Mouse (Mus musculus) stomach, embryonic 15.5 days (tissue): ENCODE data around the gene Utf1. TPM values are rescaled to one million over a fixed set of nuclear protein-coding genes. Genes with fewer than 3 reads are reported as not detected.

Source experiments
- ATAC-seq: fragments of 200-750 bp; cut with Nextera tagmentation; 2 replicates; pipeline ENCODE4 v1.8.0; 2017; ENCODE audit warnings: low read depth, moderate number of reproducible peaks, moderate TSS enrichment; ENCODE audit not compliant: insufficient read depth, low FRiP score
- H3K27ac ChIP-seq: fragments of 300-500 bp; sonication (generic); 2 replicates; pipeline ENCODE4 v1.5.1; 2015; ENCODE audit warnings: mild to moderate bottlenecking, inconsistent platforms
- H3K27me3 ChIP-seq: fragments of 300-500 bp; sonication (generic); replicated peaks from 2 replicates; pipeline ENCODE4 v1.6.1; 2015; ENCODE audit warnings: inconsistent platforms
- H3K36me3 ChIP-seq: fragments of 300-500 bp; sonication (generic); 2 replicates; pipeline ENCODE4 v1.6.1; 2015; ENCODE audit warnings: inconsistent platforms
- H3K4me1 ChIP-seq: fragments of 300-500 bp; sonication (generic); 2 replicates; pipeline ENCODE4 v1.6.1; 2015; ENCODE audit warnings: inconsistent platforms
- H3K4me2 ChIP-seq: fragments of 300-500 bp; sonication (generic); 2 replicates; pipeline ENCODE4 v1.6.1; 2015; ENCODE audit warnings: mild to moderate bottlenecking, inconsistent platforms
- H3K4me3 ChIP-seq: fragments of 300-500 bp; sonication (generic); replicated peaks from 2 replicates; pipeline ENCODE4 v1.5.1; 2015; ENCODE audit warnings: inconsistent platforms
- H3K9ac ChIP-seq: fragments of 300-500 bp; sonication (generic); 2 replicates; pipeline ENCODE4 v1.6.1; 2015; ENCODE audit warnings: inconsistent platforms
- H3K9me3 ChIP-seq: fragments of 300-500 bp; sonication (generic); 2 replicates; pipeline ENCODE4 v1.6.1; 2016; ENCODE audit warnings: inconsistent platforms
- WGBS: fragments of 180-500 bp; shearing (Covaris S2); methylation state at CpG from one replicate; pipeline ENCODE4 v1.1.7; 2015; 5-methylcytosine and 5-hydroxymethylcytosine counted together
- polyA plus RNA-seq: library from polyadenylated mRNA; unstranded; fragments of >200 nt; fragmentation: Nextera tagmentation; extraction: Ambion mirVana; gene quantifications from 2 replicates; pipeline ENCODE4 v1.2.1, GENCODE M21; 2015

Gene Utf1
- polyA plus RNA-seq, 1 experiment from 2014 or later = 0.10 TPM

DNA sequence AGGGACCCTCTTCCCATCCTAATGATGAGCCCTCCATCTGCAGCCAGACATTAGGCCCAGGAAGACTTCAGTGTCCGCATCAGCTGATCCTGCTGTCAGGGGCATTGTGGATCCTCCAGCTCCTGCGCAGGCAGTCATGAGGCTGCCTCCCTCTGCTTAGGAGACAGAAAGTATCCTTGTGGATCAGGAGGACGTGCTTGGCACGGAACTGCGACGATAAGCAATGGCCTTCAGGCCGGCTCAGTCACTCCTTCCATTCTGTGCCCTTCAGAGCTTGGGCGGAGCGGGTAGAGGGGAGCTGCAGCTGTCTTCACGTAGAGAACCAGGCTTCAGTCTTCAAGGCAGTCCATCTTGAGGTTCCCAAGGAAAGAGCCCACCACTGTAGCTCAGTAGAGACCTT lies 17.6 kb downstream of the Utf1 start:
- Histone ChIP-seq H3K4me1 (0 out of 2 replicates have a peak, but pooled peaks cover 4% of the 10 kb centered on the region), H3K36me3 (no peaks in the 10 kb centered on the region), H3K27me3 (no peaks in the 10 kb centered on the region), H3K4me3 (no peak overlapping the region), H3K9ac (no peak overlapping the region), H3K27ac (no peak overlapping the region), H3K4me2 (no peak overlapping the region), H3K9me3 (no peaks in the 10 kb centered on the region)
- no peak for ATAC-seq
- WGBS = 85% methylated on average over 10 of the region's 10 CpGs

DNA sequence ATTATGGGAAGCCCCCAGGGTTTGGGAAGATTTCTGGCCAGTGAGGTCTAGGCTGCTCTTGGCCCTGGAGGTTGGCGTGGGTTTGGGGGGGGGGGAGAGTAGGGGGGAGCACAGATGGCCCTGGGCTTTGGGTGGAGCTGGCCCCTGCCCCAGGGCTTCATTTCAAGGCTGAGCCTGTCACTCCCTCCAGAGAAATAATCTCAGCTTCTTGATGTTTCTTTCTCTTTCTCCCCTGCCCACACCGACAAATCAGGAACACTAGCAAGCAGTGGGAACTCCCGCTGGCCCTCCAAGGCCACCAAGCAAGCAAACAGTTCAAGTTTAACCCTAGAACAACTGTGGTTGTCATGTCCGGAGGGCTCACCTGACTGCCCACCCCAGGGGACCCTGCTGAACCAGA lies 20.2 kb downstream of the Utf1 start:
- no peak for ATAC-seq

DNA sequence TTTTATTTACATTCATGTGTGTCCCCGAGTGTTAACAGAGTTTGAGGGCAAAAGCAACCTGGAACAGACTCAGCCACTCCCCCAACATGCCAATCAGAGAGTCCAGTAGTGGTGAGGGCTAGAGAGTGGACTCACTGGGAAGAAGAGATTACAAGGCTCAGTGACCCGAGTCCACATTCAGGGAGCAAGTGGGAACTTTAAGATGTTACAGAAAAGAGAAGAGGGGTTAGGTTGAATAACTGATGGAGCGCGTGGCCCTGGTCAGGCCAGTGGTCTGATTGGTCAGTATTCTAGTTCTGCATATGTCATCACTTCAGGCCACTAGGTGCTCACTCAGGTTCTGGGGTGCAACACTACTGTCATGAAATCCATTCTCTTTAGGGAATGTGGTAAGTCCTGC lies 23.6 kb downstream of the Utf1 start:
- ATAC-seq = no peak
- Histone ChIP-seq H3K9me3 (no peaks in the 10 kb centered on the region), H3K27ac (no peak overlapping the region), H3K4me1 (no peaks in the 10 kb centered on the region), H3K4me3 (no peak overlapping the region), H3K4me2 (no peak overlapping the region), H3K9ac (no peak overlapping the region), H3K27me3 (no peaks in the 10 kb centered on the region), H3K36me3 (no peaks in the 10 kb centered on the region)
- 26% methylated on average over 4 of the region's 4 CpGs for WGBS

More for the DNA sequence above, 20.2 kb downstream of the Utf1 start:
- H3K9ac ChIP-seq = no peak overlapping the region
- H3K4me1 ChIP-seq = no peaks in the 10 kb centered on the region
- H3K27ac ChIP-seq = no peak overlapping the region
- no peak overlapping the region for H3K4me2 ChIP-seq
- H3K9me3 ChIP-seq = no peaks in the 10 kb centered on the region
- no peaks in the 10 kb centered on the region for H3K27me3 ChIP-seq
- no peaks in the 10 kb centered on the region for H3K36me3 ChIP-seq
- H3K4me3 ChIP-seq = no peak overlapping the region
- WGBS = 50% methylated on average over 4 of the region's 4 CpGs

DNA sequence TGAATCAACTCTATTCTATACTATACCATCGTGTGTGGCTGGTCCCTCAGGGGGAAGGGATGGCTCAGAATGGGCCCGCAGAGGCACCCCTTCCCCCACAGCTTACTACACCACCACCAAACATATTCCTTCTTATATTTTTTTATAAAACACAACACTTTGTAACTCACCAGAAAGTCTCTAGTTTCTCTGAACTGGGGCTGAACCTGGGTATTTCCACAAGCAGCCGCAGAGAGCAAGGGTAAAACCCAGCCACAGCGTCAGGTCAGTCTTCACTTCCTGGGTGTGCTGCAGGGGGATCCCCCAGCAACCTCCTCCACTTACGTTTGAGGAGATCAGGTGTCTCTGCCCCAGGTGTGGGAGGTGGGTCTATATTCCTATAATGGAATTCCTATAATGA lies 24.8 kb downstream of the Utf1 start:
- 49% methylated on average over 5 of the region's 5 CpGs for WGBS
- no peaks in the 10 kb centered on the region for H3K4me1 ChIP-seq
- no peaks in the 10 kb centered on the region for H3K9me3 ChIP-seq
- no peak overlapping the region for H3K4me2 ChIP-seq
- no peak overlapping the region for H3K27ac ChIP-seq
- H3K27me3 ChIP-seq = no peaks in the 10 kb centered on the region
- H3K36me3 ChIP-seq = no peaks in the 10 kb centered on the region
- no peak overlapping the region for H3K4me3 ChIP-seq
- no peak for ATAC-seq
- H3K9ac ChIP-seq = no peak overlapping the region

DNA sequence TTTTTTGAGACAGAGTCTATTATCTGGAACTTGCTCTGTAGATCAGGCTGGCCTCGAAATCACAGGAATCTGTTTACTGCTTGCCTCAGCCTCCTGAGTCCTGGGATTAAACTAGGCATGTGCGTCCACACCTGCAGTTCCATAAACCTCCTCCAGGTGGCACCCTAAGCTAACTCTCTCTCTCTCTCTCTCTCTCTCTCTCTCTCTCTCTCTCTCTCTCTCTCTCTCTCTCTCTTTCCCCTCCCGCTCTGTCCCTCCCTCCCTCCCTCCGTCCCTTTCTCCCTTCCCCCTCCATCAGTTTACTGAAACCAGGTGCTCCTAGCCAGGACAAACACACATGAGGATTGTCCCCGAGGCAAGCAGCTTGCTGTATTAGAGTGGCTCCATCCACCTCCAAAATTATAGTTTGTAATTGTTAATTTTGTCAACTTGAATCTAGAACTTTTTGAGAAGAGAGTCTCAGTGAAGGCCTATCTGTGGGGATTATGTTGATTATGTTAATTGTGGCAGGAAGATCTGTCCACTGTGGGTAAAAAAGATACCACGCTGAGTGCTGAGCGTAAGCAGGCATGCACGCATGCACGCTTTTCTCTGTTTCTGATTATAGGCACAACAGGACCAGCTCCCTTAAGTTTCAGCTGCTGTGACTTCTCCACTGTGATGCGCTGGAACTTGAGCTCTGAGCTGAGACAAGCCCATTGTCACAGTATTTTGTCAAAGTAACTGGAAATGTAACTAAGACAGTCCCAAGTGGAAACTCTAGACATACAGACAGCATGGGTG lies 25.9 kb downstream of the Utf1 start:
- ATAC-seq = no peak
- WGBS = 40% methylated on average over 10 of the region's 10 CpGs
- Histone ChIP-seq H3K27ac (0 out of 2 replicates have a peak overlapping the region, but pooled peaks have one; percentile 44), H3K9me3 (no peaks in the 10 kb centered on the region), H3K4me1 (no peaks in the 10 kb centered on the region), H3K36me3 (no peaks in the 10 kb centered on the region), H3K4me2 (no peak overlapping the region), H3K4me3 (no peak overlapping the region), H3K27me3 (no peaks in the 10 kb centered on the region), H3K9ac (no peak overlapping the region)

DNA sequence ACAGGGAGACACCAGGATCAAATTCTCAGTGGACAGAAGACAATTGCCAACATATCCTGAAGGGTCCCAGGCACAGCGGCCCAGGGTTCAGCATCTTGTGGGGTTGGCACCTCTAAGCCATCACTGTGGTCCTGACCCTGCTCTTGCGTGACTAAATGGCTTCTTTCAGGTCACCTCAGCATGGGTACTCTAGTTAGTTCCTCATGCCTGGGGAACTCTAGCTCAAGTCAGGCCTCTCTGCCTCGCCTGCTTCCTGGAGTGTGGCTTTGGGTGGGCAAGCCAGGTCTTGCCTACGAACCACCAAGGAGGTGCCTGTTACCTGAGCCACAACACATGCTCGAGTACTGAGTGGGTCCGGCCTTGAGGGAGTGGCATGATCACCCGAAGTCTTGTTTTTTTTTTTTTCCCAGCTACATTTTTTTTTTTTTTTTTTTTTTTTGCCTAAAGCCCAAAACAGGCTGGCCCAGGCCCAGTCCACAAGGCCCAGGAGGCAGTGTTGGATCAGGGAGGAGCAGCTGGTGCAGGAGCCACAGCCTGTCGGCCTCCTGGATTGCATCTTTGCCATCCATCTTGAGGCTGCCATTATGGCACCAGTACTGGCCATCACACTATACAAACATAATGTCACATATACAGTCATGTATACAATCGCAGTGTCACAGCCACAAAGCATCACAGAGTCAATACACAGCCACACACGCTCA lies 26.8 kb downstream of the Utf1 start:
- Histone ChIP-seq H3K27ac (peak overlapping the region; percentile 49; the same call in 1 of the 2 replicates), H3K4me2 (no peak overlapping the region)
- WGBS = 78% methylated on average over 10 of the region's 10 CpGs

DNA sequence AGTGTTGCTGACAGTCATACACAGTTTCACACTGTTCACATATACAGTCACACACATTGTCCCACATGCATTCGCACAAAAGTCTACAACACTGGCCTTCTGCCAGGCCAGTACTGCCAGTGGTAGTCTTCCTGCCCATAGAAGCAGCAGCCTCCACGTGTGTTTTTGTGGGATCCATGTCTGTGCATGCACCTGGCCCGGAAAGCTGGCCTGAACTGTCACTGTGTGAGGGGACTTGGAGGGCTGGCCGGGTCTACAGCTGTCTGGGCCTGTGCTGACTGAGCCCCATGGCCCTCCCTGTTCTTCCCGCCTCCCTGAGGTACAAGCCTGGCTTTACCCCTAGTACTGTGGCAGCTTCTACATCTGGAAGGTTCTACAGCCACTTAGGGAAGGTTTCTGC lies 27.4 kb downstream of the Utf1 start:
- no peaks in the 10 kb centered on the region for H3K4me1 ChIP-seq
- no peaks in the 10 kb centered on the region for H3K27me3 ChIP-seq
- 71% methylated on average over 5 of the region's 5 CpGs for WGBS
- H3K36me3 ChIP-seq = no peaks in the 10 kb centered on the region
- no peak overlapping the region for H3K4me3 ChIP-seq
- no peak overlapping the region for H3K9ac ChIP-seq
- no peak overlapping the region for H3K4me2 ChIP-seq
- ATAC-seq = no peak
- no peaks in the 10 kb centered on the region for H3K9me3 ChIP-seq
- H3K27ac ChIP-seq = peak overlapping the region; percentile 49; the same call in 1 of the 2 replicates

More for the DNA sequence above, 26.8 kb downstream of the Utf1 start:
- Histone ChIP-seq H3K4me3 (no peak overlapping the region), H3K9ac (no peak overlapping the region), H3K27me3 (no peaks in the 10 kb centered on the region), H3K4me1 (no peaks in the 10 kb centered on the region), H3K36me3 (no peaks in the 10 kb centered on the region), H3K9me3 (no peaks in the 10 kb centered on the region)
- ATAC-seq = no peak

DNA sequence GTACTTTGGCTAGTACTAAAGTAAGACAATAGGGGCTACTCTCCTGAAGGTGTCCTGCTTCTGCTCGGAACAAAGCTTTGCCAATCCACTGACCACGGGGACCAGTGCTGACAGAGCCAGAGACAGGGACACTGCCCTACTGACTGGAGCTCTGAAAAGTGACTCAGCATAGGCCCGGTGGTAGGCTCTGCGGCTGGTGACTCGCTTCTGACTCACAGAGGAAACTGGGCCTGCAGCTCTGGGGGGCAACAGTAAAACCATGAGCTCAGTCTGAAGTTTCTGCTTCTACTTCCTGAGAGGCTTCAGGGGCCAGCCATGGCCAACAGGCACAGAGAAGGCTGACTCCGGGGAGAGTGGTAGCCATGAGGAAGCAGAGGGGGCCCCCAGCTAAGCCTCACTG lies 27.8 kb downstream of the Utf1 start:
- whole genome bisulfite sequencing = 50% methylated on average over 6 of the region's 6 CpGs
- Histone ChIP-seq H3K9ac (no peak overlapping the region), H3K4me1 (no peaks in the 10 kb centered on the region), H3K4me3 (no peak overlapping the region), H3K36me3 (no peaks in the 10 kb centered on the region), H3K27ac (peak overlapping the region; percentile 59), H3K4me2 (no peak overlapping the region), H3K27me3 (no peaks in the 10 kb centered on the region), H3K9me3 (no peaks in the 10 kb centered on the region)
- no peak for ATAC-seq

DNA sequence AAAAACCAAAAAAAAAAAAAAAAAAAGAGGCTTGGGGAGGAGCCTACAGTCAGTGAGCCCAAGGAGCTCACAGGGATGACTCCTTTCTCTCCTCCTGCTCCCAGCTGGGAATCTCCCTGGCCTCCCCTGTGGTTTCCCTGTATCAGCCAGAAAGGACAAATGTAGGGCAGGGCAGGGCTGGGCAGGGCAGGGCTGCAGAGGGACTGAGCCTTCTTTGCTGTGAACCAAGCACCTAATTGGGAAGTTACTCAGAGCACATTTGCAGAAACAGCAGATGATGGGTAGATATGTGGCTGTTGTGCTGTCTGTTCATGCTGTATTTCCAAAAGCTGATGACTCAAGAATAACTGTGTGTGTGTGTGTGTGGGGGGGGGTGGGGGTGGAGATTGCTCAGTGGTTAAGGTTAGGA lies 29.3 kb downstream of the Utf1 start:
- Histone ChIP-seq H3K4me3 (no peak overlapping the region), H3K9ac (no peak overlapping the region), H3K4me1 (no peaks in the 10 kb centered on the region), H3K36me3 (no peaks in the 10 kb centered on the region), H3K9me3 (no peaks in the 10 kb centered on the region), H3K27ac (no peak overlapping the region), H3K4me2 (no peak overlapping the region), H3K27me3 (no peaks in the 10 kb centered on the region)
- no peak for ATAC-seq

DNA sequence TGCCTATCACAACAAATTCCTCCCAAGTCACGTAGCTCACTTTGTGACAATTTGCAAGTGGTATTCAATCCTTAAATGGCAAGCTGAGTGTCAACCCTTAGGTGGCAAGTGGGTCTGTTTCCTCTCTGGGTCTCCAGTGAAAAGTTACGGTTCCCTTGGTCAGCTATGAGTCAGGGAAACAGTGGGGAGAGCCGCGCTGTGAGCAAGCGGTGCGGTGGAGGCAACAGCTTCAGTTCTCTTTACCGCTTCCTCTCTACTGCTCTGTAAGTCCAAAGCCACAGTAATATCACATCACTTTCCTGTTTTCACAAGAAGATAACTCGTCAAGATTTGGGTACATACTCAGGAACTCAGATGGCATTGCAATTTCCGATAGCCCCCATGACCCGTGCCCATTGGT lies 30.7 kb downstream of the Utf1 start:
- Histone ChIP-seq H3K4me2 (no peak overlapping the region), H3K27me3 (no peaks in the 10 kb centered on the region), H3K9ac (no peak overlapping the region), H3K36me3 (no peaks in the 10 kb centered on the region), H3K27ac (no peak overlapping the region), H3K9me3 (no peaks in the 10 kb centered on the region), H3K4me3 (no peak overlapping the region), H3K4me1 (peaks cover 12% of the 10 kb centered on the region)
- no peak for ATAC-seq
- 82% methylated on average over 10 of the region's 10 CpGs for WGBS

DNA sequence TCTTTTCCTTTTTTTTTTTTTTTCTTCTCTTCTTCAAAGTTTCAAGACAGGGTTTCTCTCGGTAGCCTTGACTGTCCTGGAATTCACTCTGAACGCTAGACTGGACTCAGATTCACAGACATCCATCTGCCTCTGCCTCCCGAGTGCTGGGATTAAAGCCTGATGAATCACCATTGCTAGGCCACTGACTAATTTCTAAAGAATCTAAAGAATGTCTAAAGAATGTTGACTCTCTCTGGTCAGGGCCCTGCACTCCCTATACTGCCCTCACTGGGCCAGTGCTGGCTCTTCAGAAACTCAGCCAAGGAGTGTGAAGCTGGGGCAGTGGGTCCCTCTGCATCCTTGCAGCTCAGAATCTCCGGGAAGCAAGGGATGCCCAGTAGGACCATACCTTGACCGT lies 31.9 kb downstream of the Utf1 start:
- Histone ChIP-seq H3K9ac (no peak overlapping the region), H3K4me3 (no peak overlapping the region), H3K27ac (no peak overlapping the region), H3K27me3 (no peaks in the 10 kb centered on the region), H3K4me2 (no peak overlapping the region), H3K9me3 (no peaks in the 10 kb centered on the region), H3K36me3 (no peaks in the 10 kb centered on the region), H3K4me1 (peaks cover 12% of the 10 kb centered on the region)
- 47% methylated on average over 5 of the region's 5 CpGs for WGBS
- ATAC-seq = no peak

DNA sequence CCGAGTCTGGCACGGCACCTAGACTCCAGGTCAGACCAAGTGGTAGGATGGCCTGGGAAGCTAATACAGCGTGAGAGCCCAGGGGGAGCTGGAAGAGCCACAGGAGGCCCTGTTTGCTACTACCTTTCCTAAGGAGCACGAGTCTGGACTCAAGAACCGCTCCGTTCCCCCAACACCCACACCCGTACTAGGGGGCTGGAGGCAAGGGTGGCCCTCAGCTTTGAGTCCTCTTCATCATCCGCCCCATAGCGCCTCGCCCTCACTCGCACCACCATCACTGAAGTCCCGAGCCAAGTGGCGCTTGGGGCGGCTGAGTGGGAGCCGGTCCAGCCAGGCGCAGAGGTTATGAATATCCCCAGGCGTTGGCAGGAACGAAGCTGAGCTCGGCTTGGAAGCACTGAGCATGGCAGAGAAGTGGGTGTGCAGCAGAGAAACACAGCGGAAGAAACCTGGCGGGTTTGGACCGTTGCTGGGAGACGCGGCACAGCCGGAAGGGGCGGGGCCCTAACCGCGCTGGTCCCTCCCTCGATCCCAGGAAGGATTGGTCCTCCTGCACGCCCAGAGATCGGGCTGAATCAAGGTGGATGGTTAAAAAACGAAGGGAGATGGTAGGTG lies 34.8 kb downstream of the Utf1 start, which contains the start of gene 6430531B16Rik:
Gene 6430531B16Rik, minus strand, starts transcription at position 478 of the 615 bp plus-strand sequence.
- Histone ChIP-seq H3K4me3 (peak within 1 kb of the TSS; percentile 59), H3K36me3 (no peaks in the 10 kb centered on the region), H3K4me1 (peaks cover 12% of the 10 kb centered on the region), H3K9me3 (no peaks in the 10 kb centered on the region), H3K4me2 (peak within 1 kb of the TSS; percentile 92), H3K27me3 (no peaks in the 10 kb centered on the region), H3K27ac (no peak within 1 kb of the TSS), H3K9ac (no peak within 1 kb of the TSS; the same call in 1 of the 2 replicates)
- ATAC-seq = peak; percentile 88
- 5% methylated on average over 32 of the region's 32 CpGs for WGBS
